Mouse (Mus musculus) B cell, adult (primary cell): Measurements from ENCODE around the gene Map1a. TPM values are rescaled to one million over a fixed set of nuclear protein-coding genes. Genes with fewer than 3 reads are reported as not detected.

Experiments used
- total RNA-seq: library from RNA; stranded (reverse); gene quantifications from 4 replicates; pipeline ENCODE4 v1.2.4, GENCODE M21; 2023; ENCODE audit not compliant: inconsistent age

Gene Map1a
- 0.06 to 0.61 TPM (median 0.11 TPM) in 4 replicates for total RNA-seq

GRCm38 (mm10) chr2:121288901-121289729, at the start of gene Map1a:
TSS of gene Map1a (plus strand) at chr2:121289600.

GRCm38 (mm10) chr2:121271236-121271927, 18.0 kb upstream of the Map1a start, which contains the start of gene Trp53bp1:
TSS of gene Trp53bp1 (minus strand) at chr2:121271407.

DNA sequence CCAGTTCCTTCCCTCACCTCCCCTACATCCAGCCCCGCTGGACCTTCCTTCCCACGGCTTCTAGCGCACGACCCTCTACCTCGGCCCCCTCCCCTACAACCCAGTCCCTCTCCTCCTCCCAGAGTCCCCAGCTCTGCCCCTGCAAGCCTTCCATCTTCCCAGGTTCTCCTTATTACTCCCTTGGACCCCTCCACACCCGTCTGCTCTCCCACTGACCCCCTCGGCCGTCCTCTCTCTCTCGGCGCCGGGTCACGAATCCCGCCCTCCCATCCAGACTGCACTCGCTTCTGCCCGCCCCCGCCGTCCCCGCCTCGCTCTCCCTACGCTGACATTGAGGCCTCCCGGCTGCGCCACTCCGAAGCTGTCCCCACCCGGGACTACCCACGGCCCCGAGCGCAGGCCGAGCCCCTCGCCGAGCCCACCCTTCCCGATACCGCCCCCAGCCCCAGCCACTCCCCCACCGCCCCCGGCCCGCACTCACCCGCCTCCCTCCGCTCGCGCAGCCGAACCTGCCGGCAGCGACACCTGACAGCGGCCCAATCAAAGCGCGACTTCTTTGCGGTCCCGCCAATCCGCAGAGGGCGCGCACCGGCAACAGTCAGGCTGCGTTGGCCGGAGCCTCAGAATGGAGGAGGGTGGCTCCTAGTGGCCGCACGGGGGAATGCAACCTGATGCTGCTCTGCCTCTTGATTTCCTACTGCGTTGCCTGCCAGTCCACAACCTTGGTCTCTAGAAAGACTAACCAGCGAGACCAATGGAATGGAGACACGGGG, 65.6 kb downstream of the Map1a start, which contains the start of gene Ppip5k1:
Gene Ppip5k1 (minus strand): TSS at position 577 of the 773 bp plus-strand sequence.

DNA sequence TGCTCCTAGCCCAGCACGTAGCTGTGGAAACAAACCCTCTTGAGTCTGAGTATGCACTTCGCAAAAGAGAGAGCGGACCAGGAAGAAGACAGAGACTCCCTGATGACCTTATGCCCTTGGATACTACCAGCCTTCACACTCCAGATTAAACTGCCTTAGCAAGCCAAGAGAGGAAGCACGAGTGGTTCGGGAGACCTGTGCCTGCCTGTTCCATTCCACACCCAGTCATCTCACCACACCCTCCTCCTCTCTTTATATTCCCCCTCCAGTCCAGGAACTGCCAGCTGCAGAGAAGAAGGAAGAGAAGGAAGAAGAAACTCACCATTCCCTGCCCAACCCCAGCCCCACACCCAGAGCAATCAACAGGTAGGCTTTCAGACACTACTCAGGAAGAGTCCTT, 68.1 kb downstream of the Map1a start, which contains the start of gene Ckmt1:
Gene Ckmt1 (plus strand): TSS at position 221 of the 400 bp plus-strand sequence.

Other genes starting within 250 kb of the Map1a start
- not detected in 4 replicates for gene Tgm5, start 203.8 kb upstream of the Map1a start, total RNA-seq
- gene Tgm7, start 179.8 kb upstream of the Map1a start, total RNA-seq = not detected in 4 replicates
- 15.4 to 19.7 TPM (median 18.6 TPM) in 4 replicates for gene Adal, start 149.2 kb upstream of the Map1a start, total RNA-seq
- 7.1 to 10.5 TPM (median 10.0 TPM) in 4 replicates for gene Lcmt2, start 148.9 kb upstream of the Map1a start, total RNA-seq
- 74.0 to 78.8 TPM (median 78.3 TPM) in 4 replicates for gene Tubgcp4, start 118.9 kb upstream of the Map1a start, total RNA-seq
- gene Zscan29, start 118.5 kb upstream of the Map1a start, total RNA-seq = 29.3 to 33.8 TPM (median 31.1 TPM) in 4 replicates
- 80.7 to 99.9 TPM (median 95.7 TPM) in 4 replicates for gene Trp53bp1, start 18.2 kb upstream of the Map1a start, total RNA-seq
- gene Ppip5k1, start 65.8 kb downstream of the Map1a start, total RNA-seq = 25.8 to 32.5 TPM (median 27.5 TPM) in 4 replicates
- not detected in 4 replicates for gene Ckmt1, start 68.1 kb downstream of the Map1a start, total RNA-seq
- 0.09 TPM in 1 of 4 replicates, not detected in the others for gene Strc, start 97.6 kb downstream of the Map1a start, total RNA-seq
- 149 to 163 TPM (median 152 TPM) in 4 replicates for gene Pdia3, start 124.2 kb downstream of the Map1a start, total RNA-seq
- gene Catsper2, start 124.2 kb downstream of the Map1a start, total RNA-seq = 2.7 to 2.9 TPM (median 2.7 TPM) in 4 replicates
- gene Ell3, start 154.7 kb downstream of the Map1a start, total RNA-seq = 81.8 to 98.2 TPM (median 88.5 TPM) in 4 replicates
- 263 to 333 TPM (median 283 TPM) in 4 replicates for gene Serf2, start 159.6 kb downstream of the Map1a start, total RNA-seq
- gene Hypk, start 163.7 kb downstream of the Map1a start, total RNA-seq = 33.7 to 42.6 TPM (median 34.8 TPM) in 4 replicates
- gene Serinc4, start 167.2 kb downstream of the Map1a start, total RNA-seq = 0.58 to 1.4 TPM (median 0.70 TPM) in 4 replicates
- gene Mfap1b, start 184.5 kb downstream of the Map1a start, total RNA-seq = 44.1 to 51.4 TPM (median 47.3 TPM) in 4 replicates
- gene Mfap1a, start 217.1 kb downstream of the Map1a start, total RNA-seq = 44.7 to 51.3 TPM (median 49.1 TPM) in 4 replicates
- gene Wdr76, start 217.1 kb downstream of the Map1a start, total RNA-seq = 12.9 to 18.0 TPM (median 16.6 TPM) in 4 replicates